Mouse (Mus musculus): ENCODE measurements around the gene Bsnd. TPM values are rescaled to one million over a fixed set of nuclear protein-coding genes. Genes with fewer than 3 reads are reported as not detected.

Bsnd gene
- not detected for polyA plus RNA-seq (2014; fragmentation: Illumina TruSeq; extraction: RNeasy Lipid Tissue Mini Kit (QIAGEN cat#74804); ENCODE audit: low read depth, low replicate concordance)

GRCm38 (mm10) chr4:106492116-106492515 is at the start of gene Bsnd:
TSS of gene Bsnd (minus strand) at chr4:106492283.

Other genes starting within 250 kb of the Bsnd start
- gene Usp24, start 176.1 kb downstream of the Bsnd start, polyA plus RNA-seq (2014; fragmentation: Illumina TruSeq; extraction: RNeasy Lipid Tissue Mini Kit (QIAGEN cat#74804); ENCODE audit: low read depth, low replicate concordance), result 19.5 TPM
- 7.2 TPM for gene Pcsk9, start 28.0 kb downstream of the Bsnd start, polyA plus RNA-seq (2014; fragmentation: Illumina TruSeq; extraction: RNeasy Lipid Tissue Mini Kit (QIAGEN cat#74804); ENCODE audit: low read depth, low replicate concordance)
- gene Dhcr24, start 68.8 kb upstream of the Bsnd start, polyA plus RNA-seq (2014; fragmentation: Illumina TruSeq; extraction: RNeasy Lipid Tissue Mini Kit (QIAGEN cat#74804); ENCODE audit: low read depth, low replicate concordance), result 47.8 TPM
- gene Lexm, start 125.0 kb upstream of the Bsnd start, polyA plus RNA-seq (2014; fragmentation: Illumina TruSeq; extraction: RNeasy Lipid Tissue Mini Kit (QIAGEN cat#74804); ENCODE audit: low read depth, low replicate concordance), result not detected
- not detected for gene Ttc22, start 130.1 kb upstream of the Bsnd start, polyA plus RNA-seq (2014; fragmentation: Illumina TruSeq; extraction: RNeasy Lipid Tissue Mini Kit (QIAGEN cat#74804); ENCODE audit: low read depth, low replicate concordance)
- 0.58 TPM for gene Pars2, start 158.8 kb upstream of the Bsnd start, polyA plus RNA-seq (2014; fragmentation: Illumina TruSeq; extraction: RNeasy Lipid Tissue Mini Kit (QIAGEN cat#74804); ENCODE audit: low read depth, low replicate concordance)
- gene Ttc4, start 186.7 kb upstream of the Bsnd start, polyA plus RNA-seq (2014; fragmentation: Illumina TruSeq; extraction: RNeasy Lipid Tissue Mini Kit (QIAGEN cat#74804); ENCODE audit: low read depth, low replicate concordance), result 14.6 TPM
- not detected for gene Mroh7, start 238.6 kb upstream of the Bsnd start, polyA plus RNA-seq (2014; fragmentation: Illumina TruSeq; extraction: RNeasy Lipid Tissue Mini Kit (QIAGEN cat#74804); ENCODE audit: low read depth, low replicate concordance)
- not detected for gene Fam151a, start 241.6 kb upstream of the Bsnd start, polyA plus RNA-seq (2014; fragmentation: Illumina TruSeq; extraction: RNeasy Lipid Tissue Mini Kit (QIAGEN cat#74804); ENCODE audit: low read depth, low replicate concordance)

Data from liver, adult 10 weeks (tissue).